Mouse (Mus musculus) mouse trophoblast stem cell (cell line): ENCODE results near the gene Rpl36al.
"Not testable (repeated sequence)": the region's sequence is repeated elsewhere in the genome, so short reads cannot be mapped to it uniquely, and the experiment has no call there.

Experiments used
- in situ Hi-C, 2 experiments: fragments of 300-500 bp; cut with MseI, MboI; formaldehyde crosslinking; loops; 2 replicates in 1 of 2; 3 replicates in 1 of 2; pipeline ENCODE4 v1.15.1; 2025

The Rpl36al gene

GRCm38 (mm10) chr12:69158765-69159577 is 24.9 kb downstream of the Rpl36al start, which contains the start of gene Rps29:
Gene Rps29, minus strand, starts transcription at chr12:69159186.
- in situ Hi-C loops = not testable (repeated sequence)

DNA sequence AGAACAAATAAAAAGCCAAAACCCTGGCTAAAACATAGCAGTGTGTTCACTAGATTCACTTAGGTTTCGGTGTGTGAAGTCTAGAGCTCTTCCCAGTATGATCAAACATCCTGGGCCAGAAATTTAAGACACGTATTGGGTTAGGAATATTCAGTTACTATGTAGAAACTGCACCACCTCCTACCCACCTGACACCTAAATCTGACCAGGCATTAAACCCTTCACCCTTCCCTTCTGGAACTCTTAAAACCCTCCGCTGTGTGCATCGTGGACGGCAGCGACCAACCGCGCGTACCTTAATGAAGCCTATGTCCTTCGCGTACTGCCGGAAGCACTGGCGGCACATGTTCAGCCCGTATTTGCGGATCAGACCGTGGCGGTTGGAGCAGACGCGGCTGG is 25.5 kb downstream of the Rpl36al start:
- in situ Hi-C loops = no loop called here

GRCm38 (mm10) chr12:69157107-69157506 is 26.8 kb downstream of the Rpl36al start:
- in situ Hi-C loops = no loop called here

DNA sequence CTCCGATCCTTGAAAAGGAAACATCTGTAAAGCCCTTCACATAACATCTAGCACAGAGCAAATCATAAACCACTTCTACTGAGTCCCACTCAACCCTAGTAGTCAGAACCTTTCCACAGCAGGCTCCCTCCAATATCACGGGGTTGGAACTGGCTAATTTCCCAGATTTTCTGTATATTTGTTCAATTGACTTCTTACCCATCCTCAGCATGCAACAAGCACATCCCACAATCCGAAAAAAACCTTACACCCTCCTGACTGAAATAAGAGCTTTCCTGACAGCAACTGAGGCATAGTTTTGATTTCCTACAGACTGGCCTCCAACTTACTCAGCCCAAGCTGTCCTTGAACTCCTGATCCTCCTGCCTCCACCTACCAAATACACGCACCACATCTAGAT is 27.4 kb downstream of the Rpl36al start:
- in situ Hi-C loops = no loop called here

GRCm38 (mm10) chr12:69155923-69156322 is 28.0 kb downstream of the Rpl36al start:
- in situ Hi-C loops = no loop called here

DNA sequence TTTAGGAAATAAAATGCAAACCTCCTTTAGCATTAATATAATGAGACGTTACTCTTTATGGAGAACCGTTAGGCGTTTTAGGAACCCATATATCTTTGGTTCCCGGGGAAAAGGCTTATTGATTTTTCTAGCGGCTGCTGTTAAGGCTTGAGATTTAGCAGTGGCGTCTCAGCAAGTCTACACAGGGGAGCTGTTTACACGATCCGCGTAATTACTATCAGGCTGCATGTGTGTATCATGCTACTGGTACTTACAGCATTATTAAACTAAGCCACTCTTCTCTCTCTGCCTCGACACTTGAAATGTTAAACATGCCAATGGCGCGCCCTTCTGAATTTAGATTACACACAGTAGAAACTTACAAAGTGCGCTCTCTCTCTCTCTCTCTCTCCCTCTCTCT is 33.8 kb downstream of the Rpl36al start:
- in situ Hi-C loops = no loop called here

DNA sequence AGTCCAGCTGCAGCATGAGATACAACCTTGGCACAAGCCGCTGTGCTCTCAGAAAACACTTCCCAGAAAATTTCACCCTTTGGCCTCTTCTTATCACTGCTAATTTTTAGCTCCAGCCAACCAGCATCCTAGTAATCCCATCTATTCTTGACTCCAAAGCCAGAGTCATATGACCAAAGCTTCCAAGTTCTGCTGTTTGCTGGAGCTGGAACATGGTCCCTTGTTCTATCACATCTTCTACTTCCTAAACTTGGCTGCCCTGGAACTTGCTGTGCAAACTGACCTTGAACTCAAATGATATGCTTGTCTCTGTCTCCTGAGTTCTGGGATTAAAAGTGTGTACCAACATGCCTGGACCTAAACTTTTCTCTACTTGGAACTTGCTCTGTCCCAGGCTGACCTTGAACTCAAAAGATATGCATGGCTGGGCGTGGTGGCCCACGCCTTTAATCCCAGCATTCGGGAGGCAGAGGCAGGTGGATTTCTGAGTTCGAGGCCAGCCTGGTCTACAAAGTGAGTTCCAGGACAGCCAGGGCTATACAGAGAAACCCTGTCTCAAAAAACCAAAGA is 36.6 kb downstream of the Rpl36al start:
- in situ Hi-C loops = no loop called here

GRCm38 (mm10) chr12:69143460-69143859 is 40.4 kb downstream of the Rpl36al start:
- in situ Hi-C loops = no loop called here

GRCm38 (mm10) chr12:69139841-69140240 is 44.0 kb downstream of the Rpl36al start:
- in situ Hi-C loops = no loop called here

GRCm38 (mm10) chr12:69139201-69139600 is 44.7 kb downstream of the Rpl36al start:
- in situ Hi-C loops = no loop called here
